Mouse (Mus musculus): ENCODE data around the gene Ccnt2. TPM values are rescaled to one million over a fixed set of nuclear protein-coding genes. Genes with fewer than 3 reads are reported as not detected.

Gene Ccnt2
- polyA plus RNA-seq, 1 experiment = 49.0 TPM

GRCm38 (mm10) chr1:127765468-127765867 lies 8.5 kb upstream of the Ccnt2 start:
- TF ChIP-seq POLR2A (IDR thresholded peaks at IDR 0.05; ENCODE audit: low read depth, low read length) = no peak
- no peak for TF ChIP-seq CTCF (IDR thresholded peaks at IDR 0.05; ENCODE audit: borderline replicate concordance, insufficient read depth, low read length)
- Histone ChIP-seq H3K4me1 (ENCODE audit: control insufficient read depth, insufficient read depth, low read length) (no peaks in the 10 kb centered on the region), H3K4me3 (ENCODE audit: insufficient read depth, low read length) (no peak overlapping the region), H3K27ac (ENCODE audit: insufficient read depth, low read length) (no peak overlapping the region)

DNA sequence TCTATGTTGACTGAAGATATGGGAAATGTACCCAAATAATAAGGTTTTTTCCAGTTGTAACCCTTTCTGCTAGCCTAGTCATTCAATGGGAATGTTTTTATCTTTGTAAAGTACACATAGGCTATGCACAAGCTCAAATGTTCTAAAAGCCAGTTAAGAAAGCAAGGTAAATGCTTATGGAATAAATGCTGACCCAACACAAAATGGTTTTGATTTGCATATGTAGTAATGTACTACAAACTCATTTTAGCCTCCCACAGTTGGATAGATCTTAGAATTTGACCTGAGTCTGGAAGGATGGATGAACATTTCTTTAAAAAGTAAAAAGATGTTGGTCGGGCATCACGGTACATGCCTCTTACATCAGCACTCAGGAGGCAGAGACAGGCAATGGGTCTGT lies 7.2 kb upstream of the Ccnt2 start:
- H3K4me1 ChIP-seq (ENCODE audit: control insufficient read depth, insufficient read depth, low read length) = no peaks in the 10 kb centered on the region
- no peak overlapping the region for H3K27ac ChIP-seq (ENCODE audit: insufficient read depth, low read length)
- TF ChIP-seq POLR2A (IDR thresholded peaks at IDR 0.05; ENCODE audit: low read depth, low read length) (no peak), CTCF (IDR thresholded peaks at IDR 0.05; ENCODE audit: borderline replicate concordance, insufficient read depth, low read length) (no peak)
- H3K4me3 ChIP-seq (ENCODE audit: insufficient read depth, low read length) = no peak overlapping the region

DNA sequence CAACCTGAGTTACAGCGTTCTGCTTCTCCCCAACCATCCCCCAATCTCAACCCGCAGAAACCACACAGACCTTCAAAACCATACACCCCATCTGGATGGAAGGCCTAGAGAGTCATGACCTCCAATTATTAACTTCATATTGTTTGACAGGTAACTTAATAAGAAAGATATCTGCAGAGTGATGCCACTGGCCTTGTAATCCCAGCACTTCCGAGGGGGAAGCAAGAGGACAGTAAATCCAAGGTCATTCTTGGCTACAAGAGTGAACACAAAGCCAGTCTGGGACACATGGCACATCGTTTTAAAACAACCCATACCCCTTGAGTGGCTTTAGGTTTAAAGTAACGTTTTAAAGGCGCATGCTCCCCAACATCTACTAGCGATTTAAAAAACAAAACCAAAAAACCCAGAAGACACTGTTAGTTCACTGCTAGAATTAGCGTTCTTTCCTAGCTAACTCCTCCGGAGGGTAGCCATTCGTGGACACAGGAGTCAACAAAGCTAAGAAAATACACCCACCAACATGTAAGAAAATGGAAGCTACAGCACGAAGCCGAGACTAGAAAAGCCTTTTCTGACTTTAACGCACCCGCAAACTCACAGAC lies 664 bp upstream of the Ccnt2 start:
- H3K4me3 ChIP-seq (ENCODE audit: insufficient read depth, low read length) = peak overlapping the region; percentile 89
- H3K4me1 ChIP-seq (ENCODE audit: control insufficient read depth, insufficient read depth, low read length) = peaks cover 4% of the 10 kb centered on the region; the same call in 1 of the 2 replicates
- peak overlapping the region; percentile 89 for H3K27ac ChIP-seq (ENCODE audit: insufficient read depth, low read length)
- no peak for TF ChIP-seq CTCF (IDR thresholded peaks at IDR 0.05; ENCODE audit: borderline replicate concordance, insufficient read depth, low read length)
- TF ChIP-seq POLR2A (IDR thresholded peaks at IDR 0.05; ENCODE audit: low read depth, low read length) = no peak

- Histone ChIP-seq H3K4me3 (ENCODE audit: insufficient read depth, low read length) (peak overlapping the region; percentile 93), H3K4me1 (ENCODE audit: control insufficient read depth, insufficient read depth, low read length) (peaks cover 4% of the 10 kb centered on the region), H3K27ac (ENCODE audit: insufficient read depth, low read length) (peak overlapping the region; percentile 83)
- no peak for TF ChIP-seq POLR2A (IDR thresholded peaks at IDR 0.05; ENCODE audit: low read depth, low read length)
- TF ChIP-seq CTCF (IDR thresholded peaks at IDR 0.05; ENCODE audit: borderline replicate concordance, insufficient read depth, low read length) = no peak
These were observed 527 bp downstream of the Ccnt2 start for GRCm38 (mm10) chr1:127774501-127774880.

DNA sequence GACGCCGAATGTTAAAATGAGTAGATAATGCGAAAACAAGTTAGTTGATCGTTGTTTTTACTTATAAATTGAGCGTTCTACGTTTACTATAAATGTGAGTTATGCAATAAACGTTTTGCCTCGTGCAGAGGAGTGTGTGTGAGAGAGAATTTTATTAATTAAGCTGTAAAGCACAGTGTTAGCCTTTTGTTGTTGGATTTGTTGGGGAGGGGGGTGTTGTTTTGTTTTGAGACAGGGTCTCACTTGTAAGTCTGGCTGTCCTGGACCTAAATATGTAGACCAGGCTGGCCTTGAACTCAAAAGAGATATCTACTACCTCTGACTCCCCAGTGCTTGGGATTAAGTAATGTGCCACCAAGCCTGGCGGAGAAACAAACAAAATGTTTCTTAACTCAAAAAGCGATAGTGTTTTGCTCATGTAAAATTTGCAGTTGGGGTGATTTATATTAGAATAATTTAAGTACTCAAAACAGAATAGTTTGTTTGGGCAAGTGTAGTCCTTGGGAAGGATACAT lies 1.3 kb downstream of the Ccnt2 start:
- Histone ChIP-seq H3K4me1 (ENCODE audit: control insufficient read depth, insufficient read depth, low read length) (peaks cover 4% of the 10 kb centered on the region), H3K27ac (ENCODE audit: insufficient read depth, low read length) (no peak overlapping the region), H3K4me3 (ENCODE audit: insufficient read depth, low read length) (peak overlapping the region; percentile 93)
- TF ChIP-seq CTCF (IDR thresholded peaks at IDR 0.05; ENCODE audit: borderline replicate concordance, insufficient read depth, low read length) (no peak), POLR2A (IDR thresholded peaks at IDR 0.05; ENCODE audit: low read depth, low read length) (no peak)

DNA sequence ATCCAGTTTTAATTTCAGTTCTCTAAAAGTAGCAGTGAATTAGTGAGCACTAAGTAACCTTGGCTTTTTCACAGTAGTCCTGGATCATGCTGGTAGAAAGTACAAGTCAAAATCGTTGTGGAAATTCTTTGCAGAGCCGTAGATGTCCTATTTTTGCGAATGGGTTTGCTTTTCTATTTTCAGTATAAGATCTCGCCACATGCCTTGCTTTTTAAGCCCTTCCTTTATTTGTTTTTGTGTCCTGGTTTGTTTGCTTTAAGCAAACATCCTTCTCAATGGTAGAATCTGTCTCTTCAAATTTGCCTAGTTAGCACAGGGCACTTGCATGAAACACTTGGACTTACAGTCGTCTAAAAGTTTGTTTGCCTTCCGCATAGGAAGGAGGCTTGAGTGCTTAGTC lies 2.3 kb downstream of the Ccnt2 start:
- Histone ChIP-seq H3K27ac (ENCODE audit: insufficient read depth, low read length) (no peak overlapping the region), H3K4me3 (ENCODE audit: insufficient read depth, low read length) (peak overlapping the region; percentile 36), H3K4me1 (ENCODE audit: control insufficient read depth, insufficient read depth, low read length) (peaks cover 7% of the 10 kb centered on the region)
- TF ChIP-seq POLR2A (IDR thresholded peaks at IDR 0.05; ENCODE audit: low read depth, low read length) (no peak), CTCF (IDR thresholded peaks at IDR 0.05; ENCODE audit: borderline replicate concordance, insufficient read depth, low read length) (no peak)

- Histone ChIP-seq H3K27ac (ENCODE audit: insufficient read depth, low read length) (no peak overlapping the region), H3K4me1 (ENCODE audit: control insufficient read depth, insufficient read depth, low read length) (peaks cover 9% of the 10 kb centered on the region), H3K4me3 (ENCODE audit: insufficient read depth, low read length) (no peak overlapping the region)
- TF ChIP-seq POLR2A (IDR thresholded peaks at IDR 0.05; ENCODE audit: low read depth, low read length) = no peak
- no peak for TF ChIP-seq CTCF (IDR thresholded peaks at IDR 0.05; ENCODE audit: borderline replicate concordance, insufficient read depth, low read length)
These were observed 4.6 kb downstream of the Ccnt2 start for GRCm38 (mm10) chr1:127778611-127779010.

DNA sequence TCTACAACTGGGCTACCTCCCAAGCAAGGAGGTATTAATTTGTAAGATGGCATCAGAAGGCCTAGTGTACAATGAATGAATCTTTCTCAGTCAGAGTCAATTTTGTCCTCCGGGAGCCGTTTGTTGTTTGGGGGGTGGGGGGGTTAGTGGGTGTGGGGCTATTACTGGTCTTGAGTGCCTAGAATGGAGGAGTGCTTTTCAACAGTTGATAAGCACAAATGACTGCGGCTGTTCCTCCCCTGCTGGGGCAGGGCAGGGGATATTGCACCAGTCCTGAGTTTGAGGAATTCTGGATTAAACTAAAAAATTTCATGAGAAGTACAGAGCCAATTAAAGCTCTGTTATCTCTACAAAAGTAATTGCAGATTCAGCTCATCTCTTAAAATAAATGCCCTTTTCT lies 6.2 kb downstream of the Ccnt2 start:
- no peak overlapping the region for H3K4me3 ChIP-seq (ENCODE audit: insufficient read depth, low read length)
- no peak overlapping the region for H3K27ac ChIP-seq (ENCODE audit: insufficient read depth, low read length)
- TF ChIP-seq CTCF (IDR thresholded peaks at IDR 0.05; ENCODE audit: borderline replicate concordance, insufficient read depth, low read length) = no peak
- TF ChIP-seq POLR2A (IDR thresholded peaks at IDR 0.05; ENCODE audit: low read depth, low read length) = no peak
- peaks cover 12% of the 10 kb centered on the region for H3K4me1 ChIP-seq (ENCODE audit: control insufficient read depth, insufficient read depth, low read length)

GRCm38 (mm10) chr1:127780849-127781248 lies 6.9 kb downstream of the Ccnt2 start:
- Histone ChIP-seq H3K4me3 (ENCODE audit: insufficient read depth, low read length) (no peak overlapping the region), H3K27ac (ENCODE audit: insufficient read depth, low read length) (no peak overlapping the region), H3K4me1 (ENCODE audit: control insufficient read depth, insufficient read depth, low read length) (peaks cover 12% of the 10 kb centered on the region)
- no peak for TF ChIP-seq POLR2A (IDR thresholded peaks at IDR 0.05; ENCODE audit: low read depth, low read length)
- no peak for TF ChIP-seq CTCF (IDR thresholded peaks at IDR 0.05; ENCODE audit: borderline replicate concordance, insufficient read depth, low read length)

- Histone ChIP-seq H3K27ac (ENCODE audit: insufficient read depth, low read length) (no peak overlapping the region), H3K4me3 (ENCODE audit: insufficient read depth, low read length) (no peak overlapping the region), H3K4me1 (ENCODE audit: control insufficient read depth, insufficient read depth, low read length) (peaks cover 10% of the 10 kb centered on the region)
- TF ChIP-seq CTCF (IDR thresholded peaks at IDR 0.05; ENCODE audit: borderline replicate concordance, insufficient read depth, low read length) (no peak), POLR2A (IDR thresholded peaks at IDR 0.05; ENCODE audit: low read depth, low read length) (no peak)
These were observed 9.9 kb downstream of the Ccnt2 start for GRCm38 (mm10) chr1:127783862-127784261.
